Mouse (Mus musculus): ENCODE data around the gene Gatad2b. TPM values are rescaled to one million over a fixed set of nuclear protein-coding genes. Genes with fewer than 3 reads are reported as not detected.
A peak's percentile ranks its signal among the peaks of the same experiment; 100 is the strongest.

Gene Gatad2b
- polyA plus RNA-seq, 1 experiment from 2014 or later, result 14.1 TPM

GRCm38 (mm10) chr3:90255194-90255565 lies 37.8 kb upstream of the Gatad2b start:
- Histone ChIP-seq H3K27ac (replicated peaks) (peak overlapping the region; percentile 91), H3K4me1 (peaks cover 22% of the 10 kb centered on the region), H3K4me3 (peak overlapping the region; percentile 90), H3K9me3 (replicated peaks) (no peaks in the 10 kb centered on the region), H3K36me3 (peaks cover 54% of the 10 kb centered on the region), H3K27me3 (ENCODE audit: low read depth, poor library complexity, severe bottlenecking) (no peaks in the 10 kb centered on the region)
- 26% methylated on average over 2 of the region's 2 CpGs for WGBS
- DNase-seq (ENCODE audit: low spot score), result no peak

GRCm38 (mm10) chr3:90255784-90256353 lies 37.1 kb upstream of the Gatad2b start:
- no peak for DNase-seq (ENCODE audit: low spot score)
- Histone ChIP-seq H3K27me3 (ENCODE audit: low read depth, poor library complexity, severe bottlenecking) (no peaks in the 10 kb centered on the region), H3K36me3 (peaks cover 54% of the 10 kb centered on the region), H3K9me3 (replicated peaks) (no peaks in the 10 kb centered on the region), H3K27ac (replicated peaks) (no peak overlapping the region), H3K4me1 (peaks cover 22% of the 10 kb centered on the region), H3K4me3 (peak overlapping the region; percentile 90; the same call in 1 of the 2 replicates)
- 93% methylated on average over 14 of the region's 14 CpGs for WGBS

GRCm38 (mm10) chr3:90256731-90257530 lies 36.0 kb upstream of the Gatad2b start:
- no peak overlapping the region for H3K4me3 ChIP-seq
- H3K27me3 ChIP-seq (ENCODE audit: low read depth, poor library complexity, severe bottlenecking), result no peaks in the 10 kb centered on the region
- H3K27ac ChIP-seq (replicated peaks), result no peak overlapping the region
- peaks cover 54% of the 10 kb centered on the region for H3K36me3 ChIP-seq
- peaks cover 22% of the 10 kb centered on the region for H3K4me1 ChIP-seq
- WGBS, result 94% methylated on average over 19 of the region's 19 CpGs
- no peaks in the 10 kb centered on the region for H3K9me3 ChIP-seq (replicated peaks)
- no peak for DNase-seq (ENCODE audit: low spot score)

GRCm38 (mm10) chr3:90258521-90258920 lies 34.5 kb upstream of the Gatad2b start:
- H3K4me1 ChIP-seq, result peaks cover 19% of the 10 kb centered on the region
- WGBS, result 93% methylated on average over 4 of the region's 4 CpGs
- no peak overlapping the region for H3K27ac ChIP-seq (replicated peaks)
- no peaks in the 10 kb centered on the region for H3K9me3 ChIP-seq (replicated peaks)
- no peak overlapping the region for H3K4me3 ChIP-seq
- no peak for DNase-seq (ENCODE audit: low spot score)
- H3K27me3 ChIP-seq (ENCODE audit: low read depth, poor library complexity, severe bottlenecking), result no peaks in the 10 kb centered on the region
- peaks cover 70% of the 10 kb centered on the region for H3K36me3 ChIP-seq

GRCm38 (mm10) chr3:90263121-90263771 lies 29.7 kb upstream of the Gatad2b start:
- Histone ChIP-seq H3K36me3 (peaks cover 71% of the 10 kb centered on the region), H3K4me3 (no peak overlapping the region; the same call in 1 of the 2 replicates), H3K4me1 (peaks cover 30% of the 10 kb centered on the region), H3K9me3 (replicated peaks) (no peaks in the 10 kb centered on the region), H3K27me3 (ENCODE audit: low read depth, poor library complexity, severe bottlenecking) (no peaks in the 10 kb centered on the region), H3K27ac (replicated peaks) (no peak overlapping the region)
- DNase-seq (ENCODE audit: low spot score), result no peak
- 91% methylated on average over 5 of the region's 5 CpGs for WGBS

GRCm38 (mm10) chr3:90264687-90265033 lies 28.3 kb upstream of the Gatad2b start:
- 38% methylated on average over 10 of the region's 10 CpGs for WGBS
- DNase-seq (ENCODE audit: low spot score), result peak; percentile 26
- peaks cover 69% of the 10 kb centered on the region for H3K36me3 ChIP-seq

GRCm38 (mm10) chr3:90265034-90265931 lies 27.7 kb upstream of the Gatad2b start, which contains the start of gene Dennd4b:
Dennd4b (plus strand) TSS chr3:90265185.
- H3K4me1 ChIP-seq, result peaks cover 30% of the 10 kb centered on the region
- H3K27me3 ChIP-seq (ENCODE audit: low read depth, poor library complexity, severe bottlenecking), result no peaks in the 10 kb centered on the region
- peak; percentile 91 for DNase-seq (ENCODE audit: low spot score)
- peak within 1 kb of the TSS; percentile 98 for H3K27ac ChIP-seq (replicated peaks)
- H3K9me3 ChIP-seq (replicated peaks), result no peaks in the 10 kb centered on the region
- WGBS, result under 1% methylated on average over 81 of the region's 87 CpGs
- peak within 1 kb of the TSS; percentile 91 for H3K4me3 ChIP-seq
- H3K36me3 ChIP-seq, result peaks cover 69% of the 10 kb centered on the region

More at GRCm38 (mm10) chr3:90264687-90265033, 28.3 kb upstream of the Gatad2b start:
- Histone ChIP-seq H3K9me3 (replicated peaks) (no peaks in the 10 kb centered on the region), H3K4me1 (peaks cover 30% of the 10 kb centered on the region), H3K4me3 (peak overlapping the region; percentile 91), H3K27ac (replicated peaks) (peak overlapping the region; percentile 98), H3K27me3 (ENCODE audit: low read depth, poor library complexity, severe bottlenecking) (no peaks in the 10 kb centered on the region)

GRCm38 (mm10) chr3:90265932-90266741 lies 26.8 kb upstream of the Gatad2b start:
- Histone ChIP-seq H3K9me3 (replicated peaks) (no peaks in the 10 kb centered on the region), H3K4me1 (peaks cover 30% of the 10 kb centered on the region), H3K27ac (replicated peaks) (peak overlapping the region; percentile 98), H3K4me3 (peak overlapping the region; percentile 91), H3K27me3 (ENCODE audit: low read depth, poor library complexity, severe bottlenecking) (no peaks in the 10 kb centered on the region), H3K36me3 (peaks cover 69% of the 10 kb centered on the region)
- DNase-seq (ENCODE audit: low spot score), result no peak
- WGBS, result 29% methylated on average over 16 of the region's 16 CpGs

- peaks cover 30% of the 10 kb centered on the region for H3K4me1 ChIP-seq
- peak overlapping the region; percentile 98 for H3K27ac ChIP-seq (replicated peaks)
- H3K36me3 ChIP-seq, result peaks cover 69% of the 10 kb centered on the region
- no peak for DNase-seq (ENCODE audit: low spot score)
- no peaks in the 10 kb centered on the region for H3K27me3 ChIP-seq (ENCODE audit: low read depth, poor library complexity, severe bottlenecking)
- H3K9me3 ChIP-seq (replicated peaks), result no peaks in the 10 kb centered on the region
- 92% methylated on average over 20 of the region's 20 CpGs for WGBS
- peak overlapping the region; percentile 91; the same call in 1 of the 2 replicates for H3K4me3 ChIP-seq
These were observed 25.8 kb upstream of the Gatad2b start for GRCm38 (mm10) chr3:90266901-90267775.

GRCm38 (mm10) chr3:90268190-90268589 lies 24.8 kb upstream of the Gatad2b start:
- Histone ChIP-seq H3K27me3 (ENCODE audit: low read depth, poor library complexity, severe bottlenecking) (no peaks in the 10 kb centered on the region), H3K4me1 (peaks cover 30% of the 10 kb centered on the region), H3K27ac (replicated peaks) (no peak overlapping the region), H3K9me3 (replicated peaks) (no peaks in the 10 kb centered on the region), H3K36me3 (peaks cover 69% of the 10 kb centered on the region), H3K4me3 (no peak overlapping the region)
- DNase-seq (ENCODE audit: low spot score), result no peak
- WGBS, result 98% methylated on average over 11 of the region's 11 CpGs

GRCm38 (mm10) chr3:90268971-90269370 lies 24.0 kb upstream of the Gatad2b start:
- Histone ChIP-seq H3K4me1 (peaks cover 30% of the 10 kb centered on the region), H3K27me3 (ENCODE audit: low read depth, poor library complexity, severe bottlenecking) (no peaks in the 10 kb centered on the region), H3K36me3 (peaks cover 69% of the 10 kb centered on the region), H3K4me3 (no peak overlapping the region), H3K27ac (replicated peaks) (no peak overlapping the region), H3K9me3 (replicated peaks) (no peaks in the 10 kb centered on the region)
- 87% methylated on average over 16 of the region's 16 CpGs for WGBS
- DNase-seq (ENCODE audit: low spot score), result no peak
